Comparison of ENCODE assay signal across 23 mouse cellular contexts in the genomic region with DNA sequence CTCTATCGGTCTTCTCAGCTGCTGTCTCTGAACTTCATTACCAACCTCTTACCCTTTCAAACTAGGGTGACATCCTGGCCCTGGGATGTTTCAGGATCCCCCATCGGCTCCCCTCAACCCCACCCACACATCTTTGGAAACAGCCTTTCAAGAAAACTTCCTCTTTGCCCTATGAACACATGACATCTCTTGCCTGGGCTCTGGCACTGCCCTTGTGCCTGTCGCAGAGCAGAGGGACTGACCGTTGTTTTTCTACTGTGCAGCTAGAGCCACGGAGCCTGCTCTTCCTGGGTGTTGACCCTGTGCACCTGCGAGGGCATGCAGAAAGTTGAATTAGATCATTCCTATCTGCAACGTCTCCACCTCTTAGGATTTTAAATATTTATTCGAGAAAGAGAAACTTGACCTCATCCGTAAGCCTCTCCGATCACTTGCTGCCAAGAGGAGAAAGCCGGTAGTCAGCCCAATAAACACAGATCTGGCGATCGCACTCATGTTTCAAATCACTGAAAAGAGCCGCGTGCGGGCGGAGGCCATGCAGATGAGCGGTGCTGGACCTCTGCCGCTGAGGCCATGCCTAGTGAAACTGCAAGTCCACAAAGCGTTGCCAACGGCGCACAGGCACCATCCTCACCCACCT. TPM values are rescaled to one million over a fixed set of nuclear protein-coding genes. Genes with fewer than 3 reads are reported as not detected.
DNase-seq lines count a peak whose midpoint lies in the region; ATAC-seq and TF ChIP-seq lines count a peak whose summit lies in the region.
"Had no signal": no experiment of that assay in that cellular context is flagged by ENCODE, and none has a peak within 500 bp of the region (broad histone marks: within the 10 kb centered on the region; RNA-seq: fewer than 3 reads in every experiment).

No protein-coding gene starts in this region.

- H3K4me1 ChIP-seq in stomach, postnatal 0 days (replicated peaks; ENCODE audit: control insufficient read depth, insufficient read depth), result no peaks in the 10 kb centered on the region
- H3K4me1 ChIP-seq in kidney, embryonic 14.5 days (ENCODE audit: control insufficient read depth, insufficient read depth, low read length), result no peaks in the 10 kb centered on the region
- H3K4me1 ChIP-seq in forebrain, embryonic 10.5 days, result 0 out of 2 replicates have a peak, but pooled peaks cover 3% of the 10 kb centered on the region
- H3K4me1 ChIP-seq: hindbrain, embryonic 10.5 days; limb, embryonic 10.5 days; neural tube, embryonic 12.5 days had no signal

- no peaks in the 10 kb centered on the region for H3K27me3 ChIP-seq in stomach, postnatal 0 days (ENCODE audit: control insufficient read depth, insufficient read depth, low read length)
- no peaks in the 10 kb centered on the region for H3K27me3 ChIP-seq in kidney, embryonic 14.5 days (ENCODE audit: control insufficient read depth, insufficient read depth, low read length)
- H3K27me3 ChIP-seq in forebrain, embryonic 10.5 days (ENCODE audit: poor library complexity, severe bottlenecking), result no peaks in the 10 kb centered on the region; the same call in 1 of the 2 replicates
- H3K27me3 ChIP-seq: neural tube, embryonic 12.5 days had no signal

- TF ChIP-seq CTCF in gastrocnemius, adult 2 months (IDR thresholded peaks at IDR 0.05), result no peak
- no peak for TF ChIP-seq CTCF in stomach, postnatal 0 days (IDR thresholded peaks at IDR 0.05; ENCODE audit: low read depth)

- H3K27ac ChIP-seq in gastrocnemius, adult 2 months, result 0 out of 2 replicates have a peak overlapping the region, but pooled peaks have one; percentile 16
- H3K27ac ChIP-seq in stomach, postnatal 0 days (replicated peaks), result no peak overlapping the region
- H3K27ac ChIP-seq in kidney, embryonic 14.5 days (ENCODE audit: low read depth, low read length), result no peak overlapping the region
- H3K27ac ChIP-seq in forebrain, embryonic 10.5 days, result no peak overlapping the region
- H3K27ac ChIP-seq: embryonic facial prominence, embryonic 10.5 days; hindbrain, embryonic 10.5 days; limb, embryonic 10.5 days; liver, embryonic 14.5 days; neural tube, embryonic 12.5 days had no signal

- WGBS in stomach, postnatal 0 days, result 39% methylated on average over 22 of the region's 22 CpGs
- 82% methylated on average over 22 of the region's 22 CpGs for WGBS in kidney, embryonic 14.5 days
- WGBS in forebrain, embryonic 10.5 days, result 90% methylated on average over 22 of the region's 22 CpGs

- H3K9me3 ChIP-seq in stomach, postnatal 0 days (ENCODE audit: control insufficient read depth, low read length), result no peaks in the 10 kb centered on the region
- no peaks in the 10 kb centered on the region for H3K9me3 ChIP-seq in kidney, embryonic 14.5 days (ENCODE audit: control insufficient read depth, low read length)
- no peaks in the 10 kb centered on the region for H3K9me3 ChIP-seq in forebrain, embryonic 10.5 days
- H3K9me3 ChIP-seq: embryonic facial prominence, embryonic 10.5 days; G1E; hindbrain, embryonic 10.5 days; limb, embryonic 10.5 days; megakaryocyte, embryonic 14.5 days; neural tube, embryonic 12.5 days had no signal

- peak; percentile 59 for DNase-seq in gastrocnemius, adult 2 months
- no peak for DNase-seq in gastrocnemius, adult 18-20 months (ENCODE audit: low spot score)
- peak; percentile 35 to 39 for DNase-seq in urinary bladder, postnatal 36 days (ENCODE audit: low spot score in 2 of 2)
- DNase-seq in urinary bladder, adult 2 months (ENCODE audit: low spot score), result no peak
- peak; percentile 81 for DNase-seq in lung, postnatal 36 days
- no peak for DNase-seq in stomach, postnatal 0 days (ENCODE audit: low spot score)
- DNase-seq in forebrain, embryonic 10.5 days (ENCODE audit: extremely low spot score, low spot score), result no peak
- DNase-seq: adrenal gland, postnatal 36 days; cerebellum, postnatal 10 days; kidney, adult 18-20 months; right cerebral cortex, postnatal 4 days; thymus, postnatal 36 days had no signal

- 0 out of 2 replicates have a peak overlapping the region, but pooled peaks have one; percentile 1 for H3K4me2 ChIP-seq in stomach, postnatal 0 days (replicated peaks; ENCODE audit: low read depth)
- no peak overlapping the region for H3K4me2 ChIP-seq in kidney, embryonic 14.5 days (replicated peaks; ENCODE audit: low read depth, low read length)
- H3K4me2 ChIP-seq: neural tube, embryonic 12.5 days had no signal

- H3K9ac ChIP-seq in stomach, postnatal 0 days (ENCODE audit: low read length), result no peak overlapping the region
- no peak overlapping the region for H3K9ac ChIP-seq in kidney, embryonic 14.5 days (ENCODE audit: low read depth, low read length)
- H3K9ac ChIP-seq: liver, embryonic 14.5 days; neural tube, embryonic 12.5 days had no signal

- intact Hi-C loops in gastrocnemius, adult 2 months (cut with DNase I), result no loop called here

- ATAC-seq in stomach, postnatal 0 days (ENCODE audit: low FRiP score, low TSS enrichment), result no peak
- no peak for ATAC-seq in kidney, embryonic 14.5 days (ENCODE audit: low FRiP score, low TSS enrichment)
- ATAC-seq: midbrain, embryonic 16.5 days had no signal

- no peaks in the 10 kb centered on the region for H3K36me3 ChIP-seq in stomach, postnatal 0 days (ENCODE audit: control insufficient read depth, insufficient read depth, low read length)
- H3K36me3 ChIP-seq in kidney, embryonic 14.5 days (ENCODE audit: control insufficient read depth, insufficient read depth, low read length), result no peaks in the 10 kb centered on the region
- H3K36me3 ChIP-seq in forebrain, embryonic 10.5 days (replicated peaks), result no peaks in the 10 kb centered on the region
- H3K36me3 ChIP-seq: embryonic facial prominence, embryonic 10.5 days; G1E; hindbrain, embryonic 10.5 days; limb, embryonic 10.5 days; neural tube, embryonic 12.5 days had no signal

- H3K4me3 ChIP-seq in gastrocnemius, adult 2 months, result peak overlapping the region; percentile 47
- H3K4me3 ChIP-seq in stomach, postnatal 0 days (ENCODE audit: low read depth, low read length), result no peak overlapping the region
- H3K4me3 ChIP-seq in kidney, embryonic 14.5 days (ENCODE audit: low read length), result no peak overlapping the region
- H3K4me3 ChIP-seq in forebrain, embryonic 10.5 days, result no peak overlapping the region
- H3K4me3 ChIP-seq: embryonic facial prominence, embryonic 10.5 days; erythroblast, embryonic 14.5 days; hindbrain, embryonic 10.5 days; limb, embryonic 10.5 days; megakaryocyte, embryonic 14.5 days; neural tube, embryonic 12.5 days had no signal

- TF ChIP-seq EP300 in stomach, postnatal 0 days (optimal IDR thresholded peaks at IDR 0.05), result no peak

RNA-seq across cellular contexts. Expression of a gene that starts 43.8 kb away (rescaled TPM):
- not detected for total RNA-seq in gastrocnemius, adult 2 months (2021)
- total RNA-seq in gastrocnemius, adult 18-20 months (2021), result not detected
- 1.0 and 1.7 TPM in 2 replicates for polyA plus RNA-seq in urinary bladder, adult 2 months (2012; rRNA removed)
- 1.8 and 2.3 TPM in 2 replicates for polyA plus RNA-seq in stomach, postnatal 0 days (2015; fragmentation: Nextera tagmentation; extraction: Ambion mirVana)
- 1.6 and 1.7 TPM in 2 replicates for polyA plus RNA-seq in kidney, embryonic 14.5 days (2014; fragmentation: Nextera tagmentation; extraction: Ambion mirVana)
- 0.64 and 1.1 TPM in 2 replicates for polyA plus RNA-seq in forebrain, embryonic 10.5 days (2016; fragmentation: Nextera tagmentation; extraction: Ambion mirVana)
- total RNA-seq: G1E; left cerebral cortex, adult 18-20 months had no signal
- polyA plus RNA-seq: erythroblast, embryonic 14.5 days; G1E had no signal

RNA-seq across cellular contexts. Expression of a gene that starts 52.5 kb away (rescaled TPM):
- 1 to 10 TPM; 2.2 to 5.4 TPM for total RNA-seq in gastrocnemius, adult 2 months (2021)
- total RNA-seq in gastrocnemius, adult 18-20 months (2021), result 1 to 10 TPM; 2.6 to 3.3 TPM
- polyA plus RNA-seq in urinary bladder, adult 2 months (2012; rRNA removed), result 66.3 and 93.9 TPM in 2 replicates
- polyA plus RNA-seq in stomach, postnatal 0 days (2015; fragmentation: Nextera tagmentation; extraction: Ambion mirVana), result 26.6 and 30.2 TPM in 2 replicates
- 2.0 and 3.2 TPM in 2 replicates for polyA plus RNA-seq in kidney, embryonic 14.5 days (2014; fragmentation: Nextera tagmentation; extraction: Ambion mirVana)
- 0.23 and 0.55 TPM in 2 replicates for polyA plus RNA-seq in forebrain, embryonic 10.5 days (2016; fragmentation: Nextera tagmentation; extraction: Ambion mirVana)
- total RNA-seq: G1E had no signal
- polyA plus RNA-seq: G1E; limb, embryonic 10.5 days had no signal

Comparison
In these comparisons a context has a peak if more than half of its experiments do, and no peak if none do; other contexts are left out.
1. DNase-seq: peak in gastrocnemius, adult 2 months (single experiment), urinary bladder, postnatal 36 days (2 of 2) and lung, postnatal 36 days (single experiment); none in gastrocnemius, adult 18-20 months (single experiment), urinary bladder, adult 2 months (single experiment), stomach, postnatal 0 days (single experiment) and forebrain, embryonic 10.5 days (single experiment).